Mouse (Mus musculus) lung, embryonic 15.5 days (tissue): ENCODE results near the gene Bicral. TPM values are rescaled to one million over a fixed set of nuclear protein-coding genes. Genes with fewer than 3 reads are reported as not detected.

Source experiments
- ATAC-seq: fragments of 200-750 bp; cut with Nextera tagmentation; 2 replicates; pipeline ENCODE4 v1.8.0; 2017; ENCODE audit warnings: moderate number of reproducible peaks, borderline replicate concordance; ENCODE audit not compliant: low FRiP score, low TSS enrichment; ENCODE audit errors: extremely low read depth
- H3K27ac ChIP-seq: fragments of 300-500 bp; sonication (generic); 2 replicates; pipeline ENCODE4 v1.5.1; 2015; ENCODE audit warnings: moderate library complexity, mild to moderate bottlenecking, inconsistent platforms
- H3K27me3 ChIP-seq: fragments of 300-500 bp; sonication (generic); 2 replicates; pipeline ENCODE4 v1.6.1; 2015; ENCODE audit warnings: inconsistent platforms
- H3K36me3 ChIP-seq: fragments of 300-500 bp; sonication (generic); 2 replicates; pipeline ENCODE4 v1.6.1; 2015; ENCODE audit warnings: inconsistent platforms
- H3K4me1 ChIP-seq: fragments of 300-500 bp; sonication (generic); 2 replicates; pipeline ENCODE4 v1.6.1; 2015; ENCODE audit warnings: inconsistent platforms
- H3K4me2 ChIP-seq: fragments of 300-500 bp; sonication (generic); 2 replicates; pipeline ENCODE4 v1.6.1; 2015; ENCODE audit warnings: inconsistent platforms, mild to moderate bottlenecking, moderate library complexity
- H3K4me3 ChIP-seq: fragments of 300-500 bp; sonication (generic); 2 replicates; pipeline ENCODE4 v1.5.1; 2015; ENCODE audit warnings: mild to moderate bottlenecking, inconsistent platforms
- H3K9ac ChIP-seq: fragments of 300-500 bp; sonication (generic); 2 replicates; pipeline ENCODE4 v1.6.1; 2015; ENCODE audit warnings: inconsistent platforms
- H3K9me3 ChIP-seq: fragments of 300-500 bp; sonication (generic); 2 replicates; pipeline ENCODE4 v1.6.1; 2016; ENCODE audit warnings: inconsistent platforms
- WGBS: fragments of 180-500 bp; shearing (Covaris S2); methylation state at CpG from one replicate; pipeline ENCODE4 v1.1.7; 2015; 5-methylcytosine and 5-hydroxymethylcytosine counted together
- polyA plus RNA-seq: library from polyadenylated mRNA; unstranded; fragments of >200 nt; fragmentation: Nextera tagmentation; extraction: Ambion mirVana; gene quantifications from 2 replicates; pipeline ENCODE4 v1.2.1, GENCODE M21; 2015

Bicral gene
- 3.5 and 4.0 TPM in 2 replicates for polyA plus RNA-seq

DNA sequence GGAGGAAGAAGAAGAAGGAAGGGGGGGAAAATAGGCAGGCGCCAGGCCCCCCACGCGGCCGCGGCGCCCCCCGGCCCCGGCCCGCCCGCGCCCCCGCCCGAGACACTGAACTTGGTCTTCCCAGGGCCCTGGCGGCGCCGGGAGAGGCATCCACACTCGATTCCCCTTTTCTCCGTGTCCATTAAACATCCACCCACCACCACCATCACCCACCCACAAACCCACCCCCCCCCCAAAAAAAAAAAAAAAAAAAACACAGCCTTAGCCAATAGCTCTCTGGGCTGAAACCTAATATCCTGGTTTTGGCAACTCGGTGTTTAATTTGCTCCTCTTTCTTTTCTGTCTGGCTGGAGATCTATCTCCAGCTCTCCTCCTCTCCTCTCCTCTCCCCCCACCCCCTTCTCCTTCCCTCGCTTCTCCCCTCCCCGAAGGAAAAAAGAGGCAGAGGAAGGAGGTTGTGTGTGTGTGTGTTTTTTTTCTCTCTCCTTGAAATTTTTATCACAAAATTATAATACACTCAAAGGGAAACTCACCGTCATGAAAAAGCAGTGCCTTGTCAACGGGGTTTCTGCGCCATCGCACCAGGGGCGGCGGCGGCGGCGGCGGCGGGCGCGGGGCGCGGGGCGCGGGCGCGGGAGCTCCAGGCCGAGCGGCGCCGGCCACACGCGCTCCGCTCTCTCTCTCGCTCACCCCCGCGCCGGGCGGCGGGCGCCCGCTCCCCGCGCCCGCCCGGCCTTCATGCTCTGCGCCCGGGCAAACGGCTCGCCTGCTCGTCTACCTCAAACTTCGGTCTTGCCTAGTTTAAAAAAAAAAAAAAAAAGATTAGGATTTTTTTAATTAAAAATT, at the start of gene Bicral:
Gene Bicral (minus strand): TSS at position 580 of the 846 bp plus-strand sequence.
- no peaks in the 10 kb centered on the region for H3K27me3 ChIP-seq
- peak within 1 kb of the TSS; percentile 62 for H3K4me2 ChIP-seq
- no peaks in the 10 kb centered on the region for H3K36me3 ChIP-seq

DNA sequence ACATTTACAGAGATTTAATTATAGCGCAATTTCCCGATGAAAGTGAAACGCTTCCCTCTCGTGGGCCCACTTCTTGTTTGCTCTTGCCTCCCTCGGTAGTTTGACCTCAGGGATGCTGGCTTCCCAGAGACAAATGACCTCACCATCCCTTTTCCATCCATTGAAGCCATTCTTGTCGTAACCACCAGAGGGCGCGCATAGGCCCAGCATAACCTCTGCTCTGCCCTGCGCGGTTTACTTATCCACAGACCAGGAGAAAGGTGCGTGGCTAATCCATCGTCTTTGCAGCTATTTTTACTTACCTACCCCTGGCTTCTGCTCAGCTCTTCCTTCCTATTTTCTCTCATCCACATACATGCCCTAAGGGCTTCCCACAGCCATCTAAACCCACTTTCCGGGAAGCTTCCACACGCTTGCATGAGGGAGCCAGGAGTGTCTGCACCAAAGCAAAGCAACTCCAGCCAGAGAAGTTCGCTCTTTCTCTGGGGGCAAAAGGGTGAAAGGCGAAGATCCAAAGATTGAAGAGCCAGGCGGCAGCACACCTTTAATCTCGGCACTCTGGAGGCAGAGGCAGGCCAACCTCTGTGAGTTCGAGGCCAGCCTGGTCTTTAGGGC, 45.7 kb upstream of the Bicral start:
- H3K9ac ChIP-seq: no peak overlapping the region
- H3K4me2 ChIP-seq: no peak overlapping the region
- H3K4me1 ChIP-seq: no peaks in the 10 kb centered on the region; the same call in 1 of the 2 replicates
- no peaks in the 10 kb centered on the region for H3K9me3 ChIP-seq
- WGBS: 20% methylated on average over 19 of the region's 19 CpGs
- no peak overlapping the region for H3K4me3 ChIP-seq
- no peaks in the 10 kb centered on the region for H3K27me3 ChIP-seq
- ATAC-seq: peak; percentile 75; the same call in 1 of the 2 replicates
- H3K27ac ChIP-seq: no peak overlapping the region
- H3K36me3 ChIP-seq: no peaks in the 10 kb centered on the region

More for the DNA sequence above, at the start of gene Bicral:
- WGBS: under 1% methylated on average over 62 of the region's 65 CpGs
- peak; percentile 77 for ATAC-seq
- Histone ChIP-seq H3K9ac (peak within 1 kb of the TSS; percentile 100), H3K27ac (peak within 1 kb of the TSS; percentile 100), H3K4me3 (peak within 1 kb of the TSS; percentile 93), H3K9me3 (no peaks in the 10 kb centered on the region), H3K4me1 (peaks cover 25% of the 10 kb centered on the region)

GRCm38 (mm10) chr17:46900941-46901340, 42.7 kb upstream of the Bicral start:
- Histone ChIP-seq H3K27me3 (no peaks in the 10 kb centered on the region), H3K27ac (no peak overlapping the region), H3K9me3 (no peaks in the 10 kb centered on the region), H3K9ac (no peak overlapping the region), H3K4me3 (no peak overlapping the region), H3K36me3 (no peaks in the 10 kb centered on the region), H3K4me2 (no peak overlapping the region), H3K4me1 (peaks cover 12% of the 10 kb centered on the region)
- 66% methylated on average over 2 of the region's 2 CpGs for WGBS
- no peak for ATAC-seq

GRCm38 (mm10) chr17:46897221-46897950, 39.1 kb upstream of the Bicral start:
- WGBS: 23% methylated on average over 13 of the region's 13 CpGs
- no peak overlapping the region for H3K4me3 ChIP-seq

GRCm38 (mm10) chr17:46895426-46895825, 37.1 kb upstream of the Bicral start:
- peaks cover 5% of the 10 kb centered on the region for H3K36me3 ChIP-seq
- WGBS: 86% methylated on average over 9 of the region's 9 CpGs
- H3K4me1 ChIP-seq: peaks cover 38% of the 10 kb centered on the region
- H3K9me3 ChIP-seq: no peaks in the 10 kb centered on the region
- no peak overlapping the region for H3K4me3 ChIP-seq
- ATAC-seq: no peak
- H3K9ac ChIP-seq: no peak overlapping the region
- no peak overlapping the region for H3K4me2 ChIP-seq
- no peaks in the 10 kb centered on the region for H3K27me3 ChIP-seq
- no peak overlapping the region for H3K27ac ChIP-seq

More at GRCm38 (mm10) chr17:46897221-46897950, 39.1 kb upstream of the Bicral start:
- no peaks in the 10 kb centered on the region for H3K9me3 ChIP-seq
- H3K27me3 ChIP-seq: no peaks in the 10 kb centered on the region
- H3K9ac ChIP-seq: no peak overlapping the region
- H3K27ac ChIP-seq: peak overlapping the region; percentile 9; the same call in 1 of the 2 replicates
- H3K4me1 ChIP-seq: peaks cover 25% of the 10 kb centered on the region
- ATAC-seq: peak; percentile 82; the same call in 1 of the 2 replicates
- peaks cover 4% of the 10 kb centered on the region for H3K36me3 ChIP-seq
- no peak overlapping the region for H3K4me2 ChIP-seq

DNA sequence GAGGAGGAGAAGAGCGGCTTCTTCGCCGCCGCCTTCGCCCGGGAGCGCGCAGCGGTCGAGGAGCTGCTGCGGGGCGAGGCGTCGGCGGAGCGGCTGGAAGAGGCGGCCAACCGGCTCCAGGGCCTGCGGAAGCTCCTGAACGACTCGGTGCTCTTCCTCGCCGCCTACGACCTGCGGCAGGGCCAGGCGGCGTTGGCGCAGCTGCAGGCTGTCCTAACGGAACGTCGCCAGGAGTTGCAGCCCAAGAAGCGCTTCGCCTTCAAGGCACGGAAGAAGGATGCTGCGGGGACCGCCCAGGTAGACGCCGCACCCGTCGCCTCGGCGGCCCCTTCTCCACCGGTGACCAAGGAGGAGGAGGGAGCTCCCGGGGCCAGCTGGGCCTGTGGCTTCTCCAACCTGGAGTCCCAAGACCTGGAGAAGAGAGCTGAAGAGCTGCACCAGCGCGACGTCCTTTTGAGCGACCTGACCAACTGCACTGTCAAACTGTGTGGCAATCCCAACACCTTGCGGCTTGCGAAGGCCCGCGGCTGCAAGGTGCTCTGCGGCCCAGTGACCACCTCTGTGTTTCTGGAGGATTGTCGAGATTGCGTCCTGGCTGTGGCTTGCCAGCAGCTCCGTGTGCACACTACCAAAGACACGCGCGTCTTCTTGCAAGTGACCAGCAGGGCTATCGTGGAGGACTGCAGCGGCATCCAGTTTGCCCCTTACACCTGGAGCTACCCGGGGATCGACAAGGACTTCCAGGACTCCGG, 32.7 kb upstream of the Bicral start:
- ATAC-seq: peak; percentile 12; the same call in 1 of the 2 replicates
- Histone ChIP-seq H3K4me2 (peak overlapping the region; percentile 83), H3K9me3 (no peaks in the 10 kb centered on the region), H3K4me3 (peak overlapping the region; percentile 91), H3K27me3 (no peaks in the 10 kb centered on the region), H3K36me3 (peaks cover 5% of the 10 kb centered on the region), H3K4me1 (peaks cover 41% of the 10 kb centered on the region), H3K27ac (peak overlapping the region; percentile 86), H3K9ac (peak overlapping the region; percentile 84)
- 1% methylated on average over 64 of the region's 64 CpGs for WGBS

- no peaks in the 10 kb centered on the region for H3K9me3 ChIP-seq
- under 1% methylated on average over 40 of the region's 40 CpGs for WGBS
- peak; percentile 94 for ATAC-seq
Observed at GRCm38 (mm10) chr17:46890116-46890815, 32.0 kb upstream of the Bicral start, which contains the start of gene Tbcc. Gene Tbcc, plus strand, starts transcription at chr17:46890684.

GRCm38 (mm10) chr17:46889450-46890084, 31.3 kb upstream of the Bicral start:
- WGBS: under 1% methylated on average over 44 of the region's 44 CpGs
- Histone ChIP-seq H3K36me3 (peaks cover 5% of the 10 kb centered on the region), H3K9ac (peak overlapping the region; percentile 64), H3K4me3 (peak overlapping the region; percentile 91), H3K9me3 (no peaks in the 10 kb centered on the region), H3K27me3 (no peaks in the 10 kb centered on the region), H3K4me2 (peak overlapping the region; percentile 86), H3K27ac (peak overlapping the region; percentile 96), H3K4me1 (peaks cover 46% of the 10 kb centered on the region)
- ATAC-seq: peak; percentile 73

More at GRCm38 (mm10) chr17:46890116-46890815, 32.0 kb upstream of the Bicral start, which contains the start of gene Tbcc:
- Histone ChIP-seq H3K27ac (peak within 1 kb of the TSS; percentile 96), H3K4me1 (peaks cover 46% of the 10 kb centered on the region), H3K4me3 (peak within 1 kb of the TSS; percentile 91), H3K36me3 (peaks cover 5% of the 10 kb centered on the region), H3K4me2 (peak within 1 kb of the TSS; percentile 86), H3K9ac (peak within 1 kb of the TSS; percentile 84), H3K27me3 (no peaks in the 10 kb centered on the region)

GRCm38 (mm10) chr17:46888511-46889212, 30.4 kb upstream of the Bicral start:
- Histone ChIP-seq H3K36me3 (peaks cover 5% of the 10 kb centered on the region), H3K27me3 (no peaks in the 10 kb centered on the region), H3K27ac (peak overlapping the region; percentile 96), H3K4me2 (peak overlapping the region; percentile 86), H3K4me3 (peak overlapping the region; percentile 91), H3K9me3 (no peaks in the 10 kb centered on the region), H3K4me1 (peaks cover 43% of the 10 kb centered on the region), H3K9ac (peak overlapping the region; percentile 64)
- ATAC-seq: no peak
- 27% methylated on average over 16 of the region's 16 CpGs for WGBS
